Mouse (Mus musculus): ENCODE measurements around the gene Il18. TPM values are rescaled to one million over a fixed set of nuclear protein-coding genes. Genes with fewer than 3 reads are reported as not detected.
A peak's percentile ranks its signal among the peaks of the same experiment; 100 is the strongest.

Gene Il18
- total RNA-seq, 2 experiments from 2014 or later: 3.9 to 6.5 TPM

GRCm38 (mm10) chr9:50548936-50549335, 5.7 kb upstream of the Il18 start:
- no peak for DNase-seq (ENCODE audit: low spot score in 2 of 2)

GRCm38 (mm10) chr9:50552206-50552605, 2.4 kb upstream of the Il18 start:
- no peak for DNase-seq (ENCODE audit: low spot score in 2 of 2)

DNA sequence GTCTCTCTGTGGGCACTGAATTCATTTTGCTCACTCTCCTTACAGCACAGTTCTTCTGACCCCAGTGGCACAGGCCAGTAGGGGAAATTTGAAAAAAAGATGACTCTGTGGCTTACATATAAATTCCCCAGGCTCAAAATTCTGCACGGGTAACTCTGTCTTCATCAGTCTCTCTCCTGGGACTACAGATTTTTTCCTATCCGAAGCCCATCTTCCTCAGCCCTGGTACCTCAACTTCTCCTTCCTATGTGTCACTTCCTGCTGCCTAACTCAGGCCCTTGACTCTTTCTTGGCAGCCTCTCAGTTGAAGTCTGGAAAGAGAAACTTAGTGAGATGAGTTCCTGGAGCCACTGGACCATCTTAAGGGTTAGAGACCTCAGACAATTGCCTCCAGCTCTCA, 1.1 kb upstream of the Il18 start:
- DNase-seq (ENCODE audit: low spot score in 2 of 2): no peak

GRCm38 (mm10) chr9:50555094-50555446, 443 bp downstream of the Il18 start, which contains the start of gene Bco2:
TSS of gene Bco2 (minus strand) at chr9:50555181.
- DNase-seq (ENCODE audit: low spot score in 2 of 2): no peak

DNA sequence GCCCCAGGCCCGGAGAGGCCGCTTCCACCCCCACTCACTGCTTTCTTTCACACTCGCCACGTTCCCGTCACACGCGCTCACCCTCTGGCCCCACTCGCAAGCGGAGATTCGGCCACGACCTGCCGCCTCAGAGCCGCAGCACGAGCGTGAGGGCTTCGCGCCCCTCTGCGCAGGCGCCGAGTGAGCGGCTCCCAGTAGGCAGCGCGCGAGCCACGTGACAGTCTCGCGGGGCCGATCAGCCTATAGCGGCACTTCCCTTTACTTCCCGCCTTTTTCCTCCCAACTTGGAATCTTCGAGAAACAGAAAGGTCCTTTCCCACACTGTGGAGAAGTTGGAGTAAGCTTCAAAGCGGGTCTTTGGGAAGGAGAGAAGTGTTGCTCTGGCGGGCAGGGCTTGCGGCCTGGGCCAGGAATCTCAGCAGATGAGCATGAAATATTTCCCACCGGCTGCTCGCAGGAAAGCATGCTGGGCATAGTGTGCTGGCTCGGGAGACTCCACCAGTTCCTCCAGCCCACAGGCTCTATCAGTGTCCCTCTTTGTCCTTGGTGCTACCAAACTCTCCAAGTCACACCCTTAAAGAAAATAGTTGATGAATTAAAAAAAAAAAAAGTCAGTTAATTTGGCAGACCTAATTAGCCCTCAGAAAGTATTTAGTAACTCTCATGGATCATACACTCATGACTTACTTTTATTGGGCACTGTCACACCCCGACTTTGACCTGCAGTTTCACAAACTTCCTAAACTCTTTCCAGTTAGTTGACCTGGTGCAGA, 6.7 kb downstream of the Il18 start, which contains the start of gene Tex12:
Tex12 (minus strand) TSS at position 181 of the 773 bp plus-strand sequence.
- DNase-seq (ENCODE audit: low spot score in 2 of 2): no peak

GRCm38 (mm10) chr9:50561918-50562360, 7.3 kb downstream of the Il18 start:
- no peak for DNase-seq (ENCODE audit: low spot score in 2 of 2)

- no peak for DNase-seq (ENCODE audit: low spot score in 2 of 2)
Observed at GRCm38 (mm10) chr9:50565173-50565572, 10.5 kb downstream of the Il18 start.

GRCm38 (mm10) chr9:50565940-50566339, 11.3 kb downstream of the Il18 start:
- DNase-seq (ENCODE audit: low spot score in 2 of 2): no peak

DNA sequence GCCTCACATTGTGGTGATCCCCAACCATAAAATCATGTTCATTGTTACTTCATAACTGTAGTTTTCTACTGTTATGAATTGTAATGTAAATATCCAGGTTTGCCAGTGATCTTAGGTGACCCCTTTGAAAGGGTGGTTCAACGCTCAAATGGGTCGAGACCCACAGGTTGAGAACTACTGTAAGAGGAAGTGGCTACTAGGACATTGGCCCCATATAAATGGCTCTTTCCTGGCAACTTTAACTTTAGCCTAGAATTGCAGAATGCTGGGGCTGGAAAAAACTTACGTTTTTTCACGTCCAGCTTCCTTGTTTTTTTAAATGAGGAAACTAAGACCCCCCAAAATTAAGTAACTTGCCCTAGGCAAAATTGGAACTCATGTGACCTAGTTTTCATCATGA, 12.7 kb downstream of the Il18 start:
- no peak for DNase-seq (ENCODE audit: low spot score in 2 of 2)

DNA sequence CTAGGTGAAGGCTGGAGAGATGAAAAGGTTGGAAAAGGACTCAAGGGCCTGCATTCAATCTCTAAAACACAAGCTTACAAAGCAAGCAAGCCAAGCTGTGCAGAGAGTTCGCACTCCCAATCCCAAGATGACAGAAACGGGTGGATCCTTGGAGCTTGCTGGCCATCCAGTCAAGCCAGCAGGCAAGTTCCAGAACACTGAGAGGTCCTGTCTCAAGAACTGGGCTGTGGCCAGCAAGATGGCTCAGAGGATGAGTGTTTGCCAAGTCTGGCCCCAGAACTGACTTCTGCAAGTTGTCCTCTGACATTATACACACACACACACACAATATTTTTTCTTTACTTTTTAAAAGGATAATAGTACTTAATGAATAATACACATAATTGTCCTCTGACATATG, 13.3 kb downstream of the Il18 start:
- DNase-seq (ENCODE audit: low spot score in 2 of 2): no peak

GRCm38 (mm10) chr9:50569599-50570525, 15.2 kb downstream of the Il18 start:
- DNase-seq (ENCODE audit: low spot score in 2 of 2): no peak

- no peak for DNase-seq (ENCODE audit: low spot score in 2 of 2)
Observed at GRCm38 (mm10) chr9:50580370-50580769, 25.7 kb downstream of the Il18 start.

DNA sequence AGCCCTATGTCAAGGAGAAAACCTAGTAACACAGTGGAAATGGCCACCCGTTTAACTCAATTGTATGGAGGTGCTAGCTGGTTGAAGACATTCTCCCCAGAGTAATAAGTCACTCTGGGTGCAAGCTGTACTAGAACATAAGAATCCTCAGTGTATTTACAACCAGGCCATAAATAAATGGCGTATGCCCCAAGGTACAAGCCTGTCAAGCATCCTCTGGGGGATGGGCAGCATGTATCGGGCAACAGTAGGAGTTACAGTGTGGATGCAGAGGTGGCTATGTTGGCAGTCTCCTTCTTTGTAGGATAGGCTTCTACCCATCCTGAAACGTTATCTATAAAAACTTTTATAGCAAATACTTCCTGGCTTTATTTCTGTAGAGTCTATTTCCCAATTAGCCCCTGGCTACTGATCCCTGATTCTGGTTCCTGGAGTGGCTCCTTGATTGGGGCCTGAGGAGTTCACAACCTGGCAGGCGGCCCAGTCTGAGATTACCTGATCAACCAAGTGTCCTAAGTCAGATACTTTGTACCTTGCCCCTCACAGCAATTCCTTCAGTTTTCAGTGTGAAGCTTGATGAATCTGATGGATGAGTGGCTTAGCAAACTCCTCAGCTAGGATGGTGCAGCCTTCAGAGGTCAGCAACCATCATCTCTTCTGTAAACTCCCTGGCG, 30.7 kb downstream of the Il18 start:
- DNase-seq (ENCODE audit: low spot score in 2 of 2): no peak

GRCm38 (mm10) chr9:50586955-50587354, 32.3 kb downstream of the Il18 start:
- DNase-seq (ENCODE audit: low spot score in 2 of 2): no peak

- DNase-seq (ENCODE audit: low spot score in 2 of 2): no peak
Observed at GRCm38 (mm10) chr9:50590856-50591518, 36.4 kb downstream of the Il18 start.

- DNase-seq (ENCODE audit: low spot score in 2 of 2): no peak
Observed at GRCm38 (mm10) chr9:50592955-50593354, 38.3 kb downstream of the Il18 start.

DNA sequence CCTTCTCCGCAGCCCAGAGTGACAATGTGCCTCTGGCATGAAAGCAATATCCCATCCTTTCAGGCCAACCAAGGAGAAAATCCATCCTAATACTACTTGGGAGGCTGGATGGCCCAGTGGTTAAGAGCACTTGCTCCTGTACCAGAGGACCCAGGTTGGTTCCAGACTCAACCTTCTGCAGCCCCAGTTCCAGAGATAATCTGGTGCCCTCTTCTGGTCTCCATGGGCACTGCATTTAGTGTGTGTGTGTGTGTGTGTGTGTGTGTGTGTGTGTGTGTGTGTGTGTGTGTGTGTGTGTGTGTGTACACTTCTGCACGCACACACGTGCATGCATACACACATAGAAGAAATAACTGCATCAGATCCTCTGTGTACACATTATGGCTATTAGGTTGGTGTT, 38.9 kb downstream of the Il18 start:
- DNase-seq (ENCODE audit: low spot score in 2 of 2): peak; percentile 16 to 40

DNA sequence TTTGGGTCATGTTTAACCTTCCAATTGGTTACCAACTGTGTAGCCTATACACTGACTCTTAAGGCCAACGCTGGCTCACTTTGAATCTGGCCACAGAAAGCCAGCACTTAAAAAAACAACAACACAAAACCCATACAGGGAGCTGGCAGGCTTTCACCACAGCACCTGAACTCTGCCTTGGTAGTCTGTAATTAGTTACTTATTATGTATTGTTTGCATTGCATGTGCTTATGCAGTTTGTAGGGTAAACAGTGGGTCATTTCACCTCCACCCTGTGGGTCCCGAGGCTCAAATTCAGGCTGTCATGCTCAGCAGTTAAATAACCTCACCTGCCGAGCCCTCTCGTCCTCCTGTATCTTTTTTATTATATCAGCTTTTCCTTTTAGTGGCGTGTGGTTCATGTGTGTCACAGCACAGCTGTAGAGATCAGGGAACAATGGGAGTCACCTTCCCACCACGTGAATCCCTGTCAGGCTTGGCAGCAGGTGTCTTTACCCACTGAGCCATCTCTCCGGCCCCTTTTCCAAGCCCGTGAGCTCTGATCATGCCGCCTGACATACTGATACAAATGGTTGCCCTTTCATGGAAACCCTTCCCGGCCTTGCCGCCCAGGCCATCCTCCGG, 40.3 kb downstream of the Il18 start:
- no peak for DNase-seq (ENCODE audit: low spot score in 2 of 2)

- DNase-seq (ENCODE audit: low spot score in 2 of 2): no peak
Observed at GRCm38 (mm10) chr9:50596973-50597372, 42.3 kb downstream of the Il18 start.

GRCm38 (mm10) chr9:50601536-50601935, 46.9 kb downstream of the Il18 start:
- DNase-seq (ENCODE audit: low spot score in 2 of 2): no peak
